Mouse (Mus musculus) hindbrain, embryonic 13.5 days (tissue): Measurements from ENCODE around the gene Adamts17. TPM values are rescaled to one million over a fixed set of nuclear protein-coding genes. Genes with fewer than 3 reads are reported as not detected.

Source experiments
- ATAC-seq: fragments of 200-750 bp; cut with Nextera tagmentation; 2 replicates; pipeline ENCODE4 v1.8.0; 2017; ENCODE audit warnings: moderate TSS enrichment; ENCODE audit not compliant: low FRiP score
- H3K27ac ChIP-seq: fragments of 300-500 bp; sonication (generic); 2 replicates; pipeline ENCODE4 v1.5.1; 2015; ENCODE audit warnings: inconsistent platforms, mild to moderate bottlenecking, moderate library complexity
- H3K27me3 ChIP-seq: fragments of 300-500 bp; sonication (generic); 2 replicates; pipeline ENCODE4 v1.6.1; 2015; ENCODE audit warnings: mild to moderate bottlenecking, inconsistent platforms
- H3K36me3 ChIP-seq: fragments of 300-500 bp; sonication (generic); 2 replicates; pipeline ENCODE4 v1.6.1; 2015; ENCODE audit warnings: mild to moderate bottlenecking, inconsistent platforms
- H3K4me1 ChIP-seq: fragments of 300-500 bp; sonication (generic); replicated peaks from 2 replicates; pipeline ENCODE4 v1.6.1; 2015; ENCODE audit warnings: inconsistent platforms
- H3K4me2 ChIP-seq: fragments of 300-500 bp; sonication (generic); 2 replicates; pipeline ENCODE4 v1.6.1; 2015; ENCODE audit warnings: inconsistent platforms, mild to moderate bottlenecking, moderate library complexity
- H3K4me3 ChIP-seq: fragments of 300-500 bp; sonication (generic); 2 replicates; pipeline ENCODE4 v1.5.1; 2015; ENCODE audit warnings: mild to moderate bottlenecking, inconsistent platforms
- H3K9ac ChIP-seq: fragments of 300-500 bp; sonication (generic); 2 replicates; pipeline ENCODE4 v1.6.1; 2015; ENCODE audit warnings: mild to moderate bottlenecking, inconsistent platforms
- H3K9me3 ChIP-seq: fragments of 300-500 bp; sonication (generic); 2 replicates; pipeline ENCODE4 v1.6.1; 2016; ENCODE audit warnings: inconsistent platforms
- WGBS: fragments of 180-500 bp; shearing (Covaris S2); methylation state at CpG from one replicate; pipeline ENCODE4 v1.1.7; 2015; 5-methylcytosine and 5-hydroxymethylcytosine counted together
- polyA plus RNA-seq: library from polyadenylated mRNA; unstranded; fragments of >200 nt; fragmentation: Nextera tagmentation; extraction: Ambion mirVana; gene quantifications from 2 replicates; pipeline ENCODE4 v1.2.1, GENCODE M21; 2015

Gene Adamts17
- polyA plus RNA-seq, 1 experiment from 2014 or later: 2.1 TPM

DNA sequence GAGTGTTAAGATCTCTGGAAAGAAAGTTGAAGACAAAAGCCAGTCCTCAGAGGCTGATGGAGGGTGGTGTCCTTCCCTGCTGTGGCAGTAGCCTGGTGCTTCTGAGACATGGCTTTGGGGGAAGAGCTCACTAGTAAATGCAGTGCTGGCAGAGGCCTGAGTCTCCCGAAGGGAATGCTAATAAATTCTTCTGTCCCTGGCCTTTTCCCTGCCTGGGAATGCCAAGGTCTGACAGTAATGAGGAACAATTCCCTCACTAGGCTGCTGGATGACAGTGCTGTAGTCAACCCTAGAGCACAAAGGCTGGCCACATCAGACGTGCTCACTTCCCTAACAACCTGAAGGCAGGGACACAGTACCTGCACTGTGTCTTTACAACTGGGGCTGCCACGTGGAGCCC is 313.1 kb downstream of the Adamts17 start:
- Histone ChIP-seq H3K36me3 (no peaks in the 10 kb centered on the region), H3K27ac (no peak overlapping the region), H3K4me2 (no peak overlapping the region), H3K4me3 (no peak overlapping the region), H3K27me3 (no peaks in the 10 kb centered on the region), H3K9ac (no peak overlapping the region), H3K9me3 (no peaks in the 10 kb centered on the region), H3K4me1 (no peaks in the 10 kb centered on the region)
- 36% methylated on average over 3 of the region's 3 CpGs for WGBS
- no peak for ATAC-seq

- H3K27ac ChIP-seq: no peak overlapping the region
- no peak overlapping the region for H3K9ac ChIP-seq
- H3K9me3 ChIP-seq: no peaks in the 10 kb centered on the region
- ATAC-seq: no peak
- H3K36me3 ChIP-seq: no peaks in the 10 kb centered on the region
- H3K27me3 ChIP-seq: no peaks in the 10 kb centered on the region
- H3K4me3 ChIP-seq: no peak overlapping the region
- no peaks in the 10 kb centered on the region for H3K4me1 ChIP-seq
- WGBS: 93% methylated on average over 8 of the region's 8 CpGs
- H3K4me2 ChIP-seq: no peak overlapping the region
Measured at GRCm38 (mm10) chr7:67162135-67162534, 322.6 kb downstream of the Adamts17 start.

- H3K27ac ChIP-seq: no peak overlapping the region
- H3K9ac ChIP-seq: no peak overlapping the region
- no peak for ATAC-seq
- H3K36me3 ChIP-seq: no peaks in the 10 kb centered on the region
- H3K27me3 ChIP-seq: no peaks in the 10 kb centered on the region
- H3K4me2 ChIP-seq: no peak overlapping the region
- 91% methylated on average over 9 of the region's 9 CpGs for WGBS
- no peaks in the 10 kb centered on the region for H3K4me1 ChIP-seq
- no peak overlapping the region for H3K4me3 ChIP-seq
- H3K9me3 ChIP-seq: no peaks in the 10 kb centered on the region
Measured at GRCm38 (mm10) chr7:67168288-67168687, 328.8 kb downstream of the Adamts17 start.

- no peak overlapping the region for H3K4me2 ChIP-seq
- no peak overlapping the region for H3K4me3 ChIP-seq
- H3K36me3 ChIP-seq: no peaks in the 10 kb centered on the region
- H3K9me3 ChIP-seq: no peaks in the 10 kb centered on the region
- no peak for ATAC-seq
- H3K9ac ChIP-seq: no peak overlapping the region
- WGBS: 77% methylated on average over 9 of the region's 9 CpGs
- no peak overlapping the region for H3K27ac ChIP-seq
- no peaks in the 10 kb centered on the region for H3K4me1 ChIP-seq
- no peaks in the 10 kb centered on the region for H3K27me3 ChIP-seq
Measured at GRCm38 (mm10) chr7:67168763-67169569, 329.4 kb downstream of the Adamts17 start.

DNA sequence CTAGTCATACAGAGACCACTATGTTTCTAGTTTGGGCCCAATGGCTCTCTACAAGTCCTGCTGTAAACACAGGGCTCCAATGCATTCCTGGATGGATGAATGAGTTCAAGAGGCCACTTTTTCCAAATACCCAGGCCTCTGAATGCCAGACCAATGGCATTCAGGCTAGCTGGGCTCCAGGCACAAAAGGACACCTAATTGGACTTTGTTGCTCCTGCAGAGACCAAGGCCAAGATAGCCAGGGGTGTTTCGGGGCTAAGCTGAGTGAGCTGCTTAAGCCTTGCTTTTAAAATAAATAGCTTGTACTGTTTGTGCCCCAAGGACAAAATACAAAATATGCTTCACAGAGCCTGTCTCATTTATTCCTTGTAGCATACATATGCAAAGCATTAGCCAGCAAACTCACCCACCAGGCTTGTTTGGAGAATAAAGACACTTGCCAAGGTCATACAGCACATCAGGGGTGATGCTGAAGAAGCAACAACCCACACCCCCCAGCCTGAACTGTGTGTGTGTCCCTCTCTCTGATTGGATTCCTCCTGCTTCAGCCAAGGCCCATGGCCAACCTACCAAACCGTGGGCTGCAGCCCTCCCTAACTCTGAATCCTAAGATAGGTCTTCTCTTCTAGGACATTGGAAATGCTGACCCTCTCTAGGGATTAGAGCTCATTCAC is 334.1 kb downstream of the Adamts17 start:
- H3K27ac ChIP-seq: no peak overlapping the region
- ATAC-seq: no peak
- no peak overlapping the region for H3K9ac ChIP-seq
- no peak overlapping the region for H3K4me2 ChIP-seq
- WGBS: 87% methylated on average over 2 of the region's 2 CpGs
- no peaks in the 10 kb centered on the region for H3K27me3 ChIP-seq
- no peaks in the 10 kb centered on the region for H3K9me3 ChIP-seq
- no peaks in the 10 kb centered on the region for H3K36me3 ChIP-seq
- H3K4me3 ChIP-seq: no peak overlapping the region
- H3K4me1 ChIP-seq: no peaks in the 10 kb centered on the region

- Histone ChIP-seq H3K27me3 (no peaks in the 10 kb centered on the region), H3K27ac (no peak overlapping the region), H3K4me3 (no peak overlapping the region), H3K9me3 (no peaks in the 10 kb centered on the region), H3K9ac (no peak overlapping the region), H3K4me1 (no peaks in the 10 kb centered on the region), H3K4me2 (no peak overlapping the region), H3K36me3 (no peaks in the 10 kb centered on the region)
- whole genome bisulfite sequencing: 3% methylated on average over 4 of the region's 4 CpGs
- ATAC-seq: no peak
Measured at GRCm38 (mm10) chr7:67183786-67184185, 344.3 kb downstream of the Adamts17 start.

DNA sequence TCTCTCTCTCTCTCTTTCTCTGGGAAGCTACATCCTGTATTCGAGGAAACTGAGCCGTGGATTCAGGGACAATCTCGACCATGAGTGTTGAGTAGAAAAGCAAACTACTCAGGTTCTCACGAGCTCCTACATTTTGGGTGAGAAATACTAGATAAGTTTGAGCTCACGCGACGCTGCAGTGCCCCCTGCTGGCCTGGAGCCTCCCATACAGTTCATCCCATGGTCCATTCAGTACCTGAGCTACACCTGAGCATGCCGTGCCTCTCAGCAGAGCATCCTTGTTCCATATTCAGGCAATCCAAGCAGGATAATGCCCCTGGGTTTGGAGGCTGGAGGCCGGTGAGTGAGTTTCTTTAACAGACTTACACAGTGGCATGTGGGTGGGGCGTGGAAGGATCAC is 359.9 kb downstream of the Adamts17 start:
- no peak overlapping the region for H3K9ac ChIP-seq
- no peak overlapping the region for H3K4me2 ChIP-seq
- H3K27ac ChIP-seq: no peak overlapping the region
- 0 out of 2 replicates have a peak, but pooled peaks cover 4% of the 10 kb centered on the region for H3K27me3 ChIP-seq
- H3K9me3 ChIP-seq: no peaks in the 10 kb centered on the region
- H3K4me1 ChIP-seq: no peaks in the 10 kb centered on the region
- no peaks in the 10 kb centered on the region for H3K36me3 ChIP-seq
- no peak overlapping the region for H3K4me3 ChIP-seq
- 23% methylated on average over 10 of the region's 10 CpGs for WGBS
- no peak; the same call in 1 of the 2 replicates for ATAC-seq

Other genes with a start within 250 kb of the Adamts17 start
- 16.7 and 18.3 TPM in 2 replicates for gene Asb7, start 150.1 kb upstream of the Adamts17 start, polyA plus RNA-seq
- 17.0 and 17.1 TPM in 2 replicates for gene Lins1, start 149.8 kb upstream of the Adamts17 start, polyA plus RNA-seq
- 0.29 and 0.36 TPM in 2 replicates for gene Cers3, start 96.2 kb upstream of the Adamts17 start, polyA plus RNA-seq